Mouse (Mus musculus): ENCODE data around the gene Ndufa11. TPM values are rescaled to one million over a fixed set of nuclear protein-coding genes. Genes with fewer than 3 reads are reported as not detected.
A peak's percentile ranks its signal among the peaks of the same experiment; 100 is the strongest.

Ndufa11 gene
- 1,100 and 1,119 TPM in 2 replicates for polyA plus RNA-seq (2014; fragmentation: Nextera tagmentation; extraction: Ambion mirVana)

DNA sequence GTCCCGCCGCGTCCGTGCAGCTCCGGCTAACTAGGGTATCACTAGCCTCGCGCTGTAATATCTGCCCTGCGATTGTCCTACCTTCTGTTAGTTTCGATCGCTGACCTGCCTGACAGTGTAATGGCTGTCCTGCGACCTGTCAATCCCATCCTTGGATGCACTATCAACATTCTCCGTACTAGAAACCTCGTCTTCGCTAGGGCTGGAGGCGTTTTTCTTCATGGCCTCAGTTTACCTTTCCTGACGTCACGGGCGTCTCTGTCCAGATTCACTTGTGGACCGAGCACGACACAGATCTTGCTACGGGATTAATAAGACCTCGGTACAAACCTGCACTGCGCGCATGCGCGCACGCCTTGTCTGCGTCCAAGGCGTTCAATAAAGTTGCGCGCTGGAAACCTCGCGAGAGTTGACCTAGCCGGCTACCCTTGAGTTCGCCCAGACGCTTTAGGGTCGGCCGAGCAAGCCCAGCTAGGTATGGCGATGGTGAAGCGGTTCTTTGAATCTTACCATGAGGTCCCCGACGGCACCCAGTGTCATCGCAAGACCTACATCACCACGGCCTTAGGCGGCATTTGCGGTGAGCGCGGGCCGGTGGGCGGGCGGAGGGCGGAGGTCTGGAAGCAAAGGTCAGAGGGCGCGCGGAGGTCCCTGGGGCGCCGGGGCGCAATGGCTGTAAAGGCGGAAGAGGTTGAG, at the start of gene Ndufa11, which contains the start of gene Vmac:
Gene Ndufa11, plus strand, starts transcription at position 405 of the 696 bp plus-strand sequence.
Gene Vmac, minus strand, starts transcription at position 660 of the 696 bp plus-strand sequence.
- no peaks in the 10 kb centered on the region for H3K27me3 ChIP-seq (ENCODE audit: control insufficient read depth, insufficient read depth, low read length)
- H3K4me2 ChIP-seq (ENCODE audit: low read length) = peak within 1 kb of the TSS; percentile 81
- ATAC-seq (ENCODE audit: insufficient number of reproducible peaks, insufficient read depth, low FRiP score, low read depth) = peak; percentile 68
- under 1% methylated on average over 59 of the region's 59 CpGs for WGBS
- peaks cover 31% of the 10 kb centered on the region for H3K36me3 ChIP-seq (ENCODE audit: control insufficient read depth, insufficient read depth, low read length)
- H3K4me3 ChIP-seq (ENCODE audit: control insufficient read depth in 1 of 2, insufficient read depth in 1 of 2, low read depth in 1 of 2, low read length in 2 of 2) = peak within 1 kb of the TSS; percentile 73
- peaks cover 3 to 26% of the 10 kb centered on the region in 2 experiments; a peak in 3 of 4 replicates for H3K4me1 ChIP-seq (ENCODE audit: control insufficient read depth in 2 of 2, insufficient read depth in 2 of 2, low read length in 2 of 2)
- H3K9ac ChIP-seq (ENCODE audit: low read length) = peak within 1 kb of the TSS; percentile 91
- H3K27ac ChIP-seq (replicated peaks in 1 of 2; ENCODE audit: control insufficient read depth in 1 of 2, insufficient read depth in 1 of 2, low read depth in 2 of 2, low read length in 2 of 2) = peak within 1 kb of the TSS; percentile 71 to 78
- H3K9me3 ChIP-seq (ENCODE audit: control insufficient read depth, low read length) = no peaks in the 10 kb centered on the region

DNA sequence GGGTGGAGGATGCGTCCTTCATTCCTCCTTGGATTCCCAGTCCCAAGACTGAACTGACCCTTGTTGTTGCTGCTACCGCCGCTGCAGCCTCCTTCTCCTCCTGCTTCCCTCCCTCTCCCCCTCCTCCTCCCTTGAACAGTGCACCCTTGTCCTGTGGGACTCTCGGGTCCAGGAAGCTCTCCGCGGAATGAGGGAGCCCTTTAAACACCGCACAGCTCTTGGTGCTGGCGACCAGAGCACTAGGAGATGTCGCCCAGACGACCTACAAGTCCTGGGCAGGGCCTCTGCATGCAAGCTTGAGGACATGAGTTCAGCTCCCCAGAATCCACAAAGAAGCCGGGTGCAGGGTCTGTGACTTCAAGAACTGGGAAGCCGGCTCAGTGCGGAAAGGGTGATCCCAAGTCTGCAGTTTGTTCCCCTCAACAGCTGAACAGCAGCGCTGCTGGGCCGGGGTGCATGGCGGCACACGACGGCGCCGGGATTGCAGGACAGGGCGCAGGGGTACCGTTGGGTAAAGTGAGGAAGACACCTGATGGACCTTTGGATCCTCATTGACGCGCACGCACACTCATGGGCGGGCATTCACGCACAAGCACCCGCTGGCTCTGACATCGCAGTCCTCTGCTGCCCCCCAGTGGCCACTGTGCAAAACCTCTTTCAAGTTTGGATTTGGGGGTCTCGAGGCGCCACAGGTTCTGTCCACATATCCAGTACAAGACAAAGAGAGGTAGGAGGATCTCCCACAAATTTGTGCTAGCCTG, 49.0 kb upstream of the Ndufa11 start:
- 3% methylated on average over 31 of the region's 31 CpGs for WGBS
- peak overlapping the region; percentile 33 to 47 for H3K4me3 ChIP-seq (ENCODE audit: control insufficient read depth in 1 of 2, insufficient read depth in 1 of 2, low read depth in 1 of 2, low read length in 2 of 2)
- peak overlapping the region; percentile 64 for H3K9ac ChIP-seq (ENCODE audit: low read length)
- no peak overlapping the region for H3K27ac ChIP-seq (replicated peaks in 1 of 2; ENCODE audit: control insufficient read depth in 1 of 2, insufficient read depth in 1 of 2, low read depth in 2 of 2, low read length in 2 of 2)
- H3K9me3 ChIP-seq (ENCODE audit: control insufficient read depth, low read length) = no peaks in the 10 kb centered on the region
- peaks cover 8% of the 10 kb centered on the region; the same call in 1 of the 2 replicates for H3K27me3 ChIP-seq (ENCODE audit: control insufficient read depth, insufficient read depth, low read length)
- ATAC-seq (ENCODE audit: insufficient number of reproducible peaks, insufficient read depth, low FRiP score, low read depth) = no peak
- H3K36me3 ChIP-seq (ENCODE audit: control insufficient read depth, insufficient read depth, low read length) = no peaks in the 10 kb centered on the region
- H3K4me1 ChIP-seq (ENCODE audit: control insufficient read depth in 2 of 2, insufficient read depth in 2 of 2, low read length in 2 of 2) = peaks cover 11 to 13% of the 10 kb centered on the region in 2 experiments; a peak in 3 of 4 replicates
- H3K4me2 ChIP-seq (ENCODE audit: low read length) = peak overlapping the region; percentile 74

DNA sequence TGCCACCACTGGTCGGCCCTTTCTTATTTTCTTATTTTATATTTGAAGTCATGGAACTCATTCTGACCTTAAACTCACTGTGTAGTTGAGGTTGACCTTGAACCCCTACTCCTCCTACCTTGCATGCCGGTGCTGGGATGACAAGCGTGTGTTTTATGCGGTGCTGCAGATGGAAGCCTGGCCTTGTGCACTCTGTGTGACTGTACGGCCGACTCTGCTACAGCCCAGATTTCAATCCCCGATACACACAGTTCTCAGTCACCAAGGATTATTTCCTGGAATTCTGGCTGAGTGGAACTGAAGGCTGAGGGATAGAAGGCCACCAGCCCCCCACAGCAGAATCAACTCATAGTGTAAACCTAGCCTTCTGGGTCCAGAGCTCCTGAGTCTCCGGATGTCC, 47.8 kb upstream of the Ndufa11 start:
- 82% methylated on average over 8 of the region's 8 CpGs for WGBS
- ATAC-seq (ENCODE audit: insufficient number of reproducible peaks, insufficient read depth, low FRiP score, low read depth) = no peak
- H3K27ac ChIP-seq (replicated peaks in 1 of 2; ENCODE audit: control insufficient read depth in 1 of 2, insufficient read depth in 1 of 2, low read depth in 2 of 2, low read length in 2 of 2) = no peak overlapping the region

DNA sequence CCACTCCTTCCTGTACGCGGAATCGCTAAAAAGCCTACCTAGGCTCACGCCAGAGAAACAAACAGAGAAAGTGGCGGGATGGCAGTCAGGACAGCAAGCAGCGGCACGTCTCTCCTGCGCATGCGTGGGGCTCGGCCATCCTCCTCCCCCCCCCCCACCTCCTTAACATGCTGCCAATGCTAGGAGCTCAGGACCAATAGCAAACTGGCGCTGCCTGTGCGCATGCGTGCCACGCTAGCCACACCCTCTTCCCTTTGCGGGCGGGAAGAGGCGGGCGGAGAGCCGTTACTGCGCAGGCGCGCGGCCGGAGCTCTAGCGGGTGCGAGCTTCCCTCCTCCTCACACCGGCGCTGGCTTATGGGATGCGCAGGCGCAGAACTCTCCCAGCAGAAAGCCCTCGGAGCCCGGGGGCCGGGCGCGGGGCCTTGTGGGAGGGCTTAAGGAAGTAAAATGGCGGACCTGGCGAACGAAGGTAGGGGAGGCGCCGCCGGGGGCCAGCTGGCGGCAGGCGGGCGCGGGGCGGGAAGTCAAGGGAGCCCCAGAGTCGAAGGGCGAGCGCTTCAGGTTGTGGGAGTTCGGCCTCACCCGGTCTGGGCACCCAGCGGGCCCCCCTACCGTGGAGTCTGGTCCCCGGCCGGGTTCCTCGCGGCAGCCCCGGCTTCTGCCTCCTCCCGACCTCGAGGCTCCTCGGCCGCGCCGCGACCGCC, 44.5 kb upstream of the Ndufa11 start, which contains the start of gene Ranbp3:
Gene Ranbp3, plus strand, starts transcription at position 354 of the 706 bp plus-strand sequence.
- H3K36me3 ChIP-seq (ENCODE audit: control insufficient read depth, insufficient read depth, low read length) = peaks cover 27% of the 10 kb centered on the region
- H3K27ac ChIP-seq (replicated peaks in 1 of 2; ENCODE audit: control insufficient read depth in 1 of 2, insufficient read depth in 1 of 2, low read depth in 2 of 2, low read length in 2 of 2) = peak within 1 kb of the TSS; percentile 94 to 97
- no peaks in the 10 kb centered on the region for H3K9me3 ChIP-seq (ENCODE audit: control insufficient read depth, low read length)
- H3K27me3 ChIP-seq (ENCODE audit: control insufficient read depth, insufficient read depth, low read length) = peaks cover 2% of the 10 kb centered on the region; the same call in 1 of the 2 replicates
- H3K9ac ChIP-seq (ENCODE audit: low read length) = peak within 1 kb of the TSS; percentile 96
- peaks cover 6 to 22% of the 10 kb centered on the region in 2 experiments for H3K4me1 ChIP-seq (ENCODE audit: control insufficient read depth in 2 of 2, insufficient read depth in 2 of 2, low read length in 2 of 2)
- WGBS = under 1% methylated on average over 58 of the region's 66 CpGs
- ATAC-seq (ENCODE audit: insufficient number of reproducible peaks, insufficient read depth, low FRiP score, low read depth) = peak; percentile 94
- H3K4me3 ChIP-seq (ENCODE audit: control insufficient read depth in 1 of 2, insufficient read depth in 1 of 2, low read depth in 1 of 2, low read length in 2 of 2) = peak within 1 kb of the TSS; percentile 78 to 84
- H3K4me2 ChIP-seq (ENCODE audit: low read length) = peak within 1 kb of the TSS; percentile 87

More for the DNA sequence above, 47.8 kb upstream of the Ndufa11 start:
- no peak overlapping the region for H3K4me2 ChIP-seq (ENCODE audit: low read length)
- no peaks in the 10 kb centered on the region for H3K36me3 ChIP-seq (ENCODE audit: control insufficient read depth, insufficient read depth, low read length)
- H3K9ac ChIP-seq (ENCODE audit: low read length) = no peak overlapping the region
- H3K9me3 ChIP-seq (ENCODE audit: control insufficient read depth, low read length) = no peaks in the 10 kb centered on the region
- peaks cover 8% of the 10 kb centered on the region; the same call in 1 of the 2 replicates for H3K27me3 ChIP-seq (ENCODE audit: control insufficient read depth, insufficient read depth, low read length)
- H3K4me1 ChIP-seq (ENCODE audit: control insufficient read depth in 2 of 2, insufficient read depth in 2 of 2, low read length in 2 of 2) = peaks cover 6 to 11% of the 10 kb centered on the region in 2 experiments
- no peak overlapping the region for H3K4me3 ChIP-seq (ENCODE audit: control insufficient read depth in 1 of 2, insufficient read depth in 1 of 2, low read depth in 1 of 2, low read length in 2 of 2)

DNA sequence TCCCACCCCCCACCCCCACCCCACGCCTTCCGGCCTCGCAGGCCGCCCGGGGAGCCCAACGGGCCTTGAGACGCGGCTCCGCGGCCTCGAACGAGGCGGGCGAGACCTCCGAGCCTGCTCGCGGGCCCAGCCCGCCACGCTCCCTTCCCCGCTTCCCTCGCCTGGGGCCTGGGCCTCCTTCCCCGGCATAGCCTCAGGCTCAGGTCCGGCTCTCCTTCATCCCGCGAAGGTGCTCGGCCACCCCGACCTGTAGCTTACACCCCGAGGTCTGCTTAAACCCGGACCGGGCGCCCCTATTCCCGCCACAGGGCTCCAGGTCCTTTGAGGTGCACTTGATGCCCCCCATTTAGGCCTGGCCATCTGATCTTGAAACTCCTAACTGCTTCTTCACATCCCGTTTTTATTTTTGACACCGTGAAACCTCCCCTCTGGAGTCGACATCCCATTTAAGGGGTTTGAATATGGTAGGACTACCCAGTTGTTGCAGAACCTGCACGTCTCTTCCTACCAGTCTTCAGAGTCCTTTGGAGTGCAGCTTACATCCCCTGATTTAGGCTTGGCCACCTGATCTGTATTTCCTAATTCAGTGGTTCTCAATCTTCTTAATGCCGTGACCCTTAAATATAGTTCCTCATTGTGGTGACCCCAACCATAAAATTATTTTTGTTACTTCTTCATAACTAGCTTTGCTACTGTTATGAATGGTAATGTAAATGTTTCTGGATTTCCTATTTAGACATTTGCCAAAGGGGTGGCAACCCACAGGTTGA, 43.7 kb upstream of the Ndufa11 start:
- 2% methylated on average over 35 of the region's 37 CpGs for WGBS
- ATAC-seq (ENCODE audit: insufficient number of reproducible peaks, insufficient read depth, low FRiP score, low read depth) = no peak
- H3K9me3 ChIP-seq (ENCODE audit: control insufficient read depth, low read length) = no peaks in the 10 kb centered on the region
- peak overlapping the region in 1 of 2 experiments; percentile 66; a peak in 2 of 4 replicates for H3K27ac ChIP-seq (replicated peaks in 1 of 2; ENCODE audit: control insufficient read depth in 1 of 2, insufficient read depth in 1 of 2, low read depth in 2 of 2, low read length in 2 of 2)
- peaks cover 6 to 20% of the 10 kb centered on the region in 2 experiments for H3K4me1 ChIP-seq (ENCODE audit: control insufficient read depth in 2 of 2, insufficient read depth in 2 of 2, low read length in 2 of 2)
- H3K27me3 ChIP-seq (ENCODE audit: control insufficient read depth, insufficient read depth, low read length) = no peaks in the 10 kb centered on the region
- peak overlapping the region; percentile 96 for H3K9ac ChIP-seq (ENCODE audit: low read length)
- peak overlapping the region; percentile 78 to 84 for H3K4me3 ChIP-seq (ENCODE audit: control insufficient read depth in 1 of 2, insufficient read depth in 1 of 2, low read depth in 1 of 2, low read length in 2 of 2)
- peaks cover 31% of the 10 kb centered on the region for H3K36me3 ChIP-seq (ENCODE audit: control insufficient read depth, insufficient read depth, low read length)
- H3K4me2 ChIP-seq (ENCODE audit: low read length) = peak overlapping the region; percentile 87

DNA sequence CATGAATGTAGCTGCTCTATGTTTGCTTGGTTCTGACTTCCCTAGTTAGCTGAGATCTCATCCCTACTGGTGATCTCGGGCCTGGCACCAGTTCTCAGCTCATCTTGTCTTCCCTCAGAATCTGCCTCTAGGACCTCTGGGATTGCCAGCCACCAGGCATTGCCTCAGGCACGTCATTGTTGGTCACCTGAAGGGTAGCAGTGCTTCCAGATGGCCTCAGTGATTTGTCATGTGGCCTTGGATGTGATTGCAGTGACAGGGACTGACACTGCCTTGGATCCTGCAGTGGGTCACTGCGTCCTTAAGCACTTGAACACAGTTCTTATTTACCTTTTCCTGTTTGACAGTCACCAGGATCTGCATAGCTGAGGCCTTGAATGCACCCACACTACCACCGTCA, 35.8 kb upstream of the Ndufa11 start:
- Histone ChIP-seq H3K4me1 (ENCODE audit: control insufficient read depth in 2 of 2, insufficient read depth in 2 of 2, low read length in 2 of 2) (peaks cover 6 to 26% of the 10 kb centered on the region in 2 experiments; a peak in 3 of 4 replicates), H3K36me3 (ENCODE audit: control insufficient read depth, insufficient read depth, low read length) (peaks cover 87% of the 10 kb centered on the region), H3K27ac (replicated peaks in 1 of 2; ENCODE audit: control insufficient read depth in 1 of 2, insufficient read depth in 1 of 2, low read depth in 2 of 2, low read length in 2 of 2) (no peak overlapping the region), H3K4me2 (ENCODE audit: low read length) (no peak overlapping the region), H3K9ac (ENCODE audit: low read length) (no peak overlapping the region), H3K4me3 (ENCODE audit: control insufficient read depth in 1 of 2, insufficient read depth in 1 of 2, low read depth in 1 of 2, low read length in 2 of 2) (no peak overlapping the region), H3K27me3 (ENCODE audit: control insufficient read depth, insufficient read depth, low read length) (no peaks in the 10 kb centered on the region), H3K9me3 (ENCODE audit: control insufficient read depth, low read length) (no peaks in the 10 kb centered on the region)
- no peak for ATAC-seq (ENCODE audit: insufficient number of reproducible peaks, insufficient read depth, low FRiP score, low read depth)
- 61% methylated on average over 4 of the region's 4 CpGs for WGBS

All from heart, embryonic 14.5 days (tissue).